Mouse (Mus musculus) ES-Bruce4 (cell line): Measurements from ENCODE around the gene Oaz2. TPM values are rescaled to one million over a fixed set of nuclear protein-coding genes. Genes with fewer than 3 reads are reported as not detected.

Source experiments
- H3K27ac ChIP-seq: 2 replicates; pipeline ENCODE4 v1.5.1; 2012; ENCODE audit warnings: low read length, inconsistent platforms; ENCODE audit not compliant: insufficient read depth
- H3K27me3 ChIP-seq: 2 replicates; pipeline ENCODE4 v1.6.1; 2012; ENCODE audit warnings: mild to moderate bottlenecking, low read length, inconsistent platforms; ENCODE audit not compliant: control insufficient read depth, poor library complexity, insufficient read depth, severe bottlenecking
- H3K36me3 ChIP-seq: 2 replicates; pipeline ENCODE4 v1.6.1; 2012; ENCODE audit warnings: inconsistent platforms, mild to moderate bottlenecking, low read length, moderate library complexity; ENCODE audit not compliant: control insufficient read depth, poor library complexity, insufficient read depth, severe bottlenecking
- H3K4me1 ChIP-seq: one replicate; pipeline ENCODE4 v1.8.1; 2011; ENCODE audit warnings: low read length; ENCODE audit not compliant: control insufficient read depth, insufficient read depth
- H3K4me3 ChIP-seq: 2 replicates; pipeline ENCODE4 v1.5.1; 2011; ENCODE audit warnings: low read depth, mild to moderate bottlenecking, low read length
- H3K9ac ChIP-seq: 2 replicates; pipeline ENCODE4 v1.6.1; 2012; ENCODE audit warnings: low read depth, mild to moderate bottlenecking, inconsistent platforms; ENCODE audit not compliant: poor library complexity, severe bottlenecking
- H3K9me3 ChIP-seq: replicated peaks from 2 replicates; pipeline ENCODE4 v1.6.1; 2012; ENCODE audit warnings: mild to moderate bottlenecking, low read length, inconsistent platforms; ENCODE audit not compliant: control insufficient read depth, poor library complexity, insufficient read depth, severe bottlenecking
- CTCF ChIP-seq: IDR thresholded peaks from one replicate; pipeline ENCODE4 v1.8.1; 2011; ENCODE audit warnings: low read depth, low read length
- EP300 ChIP-seq: IDR thresholded peaks from 2 replicates; pipeline ENCODE4 v1.6.1; 2011; ENCODE audit warnings: low read depth, low read length; ENCODE audit not compliant: insufficient read depth
- POLR2A ChIP-seq: IDR thresholded peaks from one replicate; pipeline ENCODE4 v1.8.1; 2011; ENCODE audit warnings: low read length; ENCODE audit not compliant: insufficient read depth
- polyA plus RNA-seq: library from polyadenylated mRNA; stranded (reverse); fragments of >200 nt; gene quantifications from 2 replicates; pipeline ENCODE4 v1.2.4, GENCODE M21; 2011; ENCODE audit warnings: low read depth; ENCODE audit not compliant: missing spikeins, insufficient read depth, insufficient read length

The Oaz2 gene
- polyA plus RNA-seq, 1 experiment = 81.5 TPM

DNA sequence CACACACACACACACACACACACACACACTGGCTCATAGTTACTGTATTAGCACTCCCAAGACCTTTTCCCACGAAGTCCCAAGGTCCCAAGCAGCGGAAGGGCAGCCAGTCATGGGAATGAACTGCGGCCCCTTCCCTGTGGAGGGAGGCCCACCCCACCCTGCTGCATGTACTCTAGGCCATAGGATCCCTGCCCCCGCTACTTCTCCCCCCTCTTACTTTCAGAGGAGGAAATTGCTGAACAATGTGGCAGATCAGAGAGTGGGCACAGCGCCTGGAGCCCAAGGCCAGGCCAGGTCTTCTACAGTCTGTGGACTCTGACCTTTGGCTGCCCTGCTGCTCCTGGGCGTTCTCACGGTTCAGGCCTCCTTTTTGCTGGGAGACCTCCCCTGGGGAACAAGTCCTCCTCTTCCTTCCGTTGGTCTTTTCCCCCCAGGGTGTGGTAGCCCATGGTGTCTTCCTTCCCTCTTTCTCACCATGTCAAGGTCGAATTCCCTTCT lies 3.7 kb downstream of the Oaz2 start:
- peaks cover 3% of the 10 kb centered on the region for H3K4me1 ChIP-seq
- H3K27me3 ChIP-seq = no peaks in the 10 kb centered on the region
- H3K36me3 ChIP-seq = no peaks in the 10 kb centered on the region
- no peaks in the 10 kb centered on the region for H3K9me3 ChIP-seq
- TF ChIP-seq CTCF (no peak), POLR2A (no peak), EP300 (no peak)
- no peak overlapping the region for H3K4me3 ChIP-seq
- peak overlapping the region; percentile 17; the same call in 1 of the 2 replicates for H3K27ac ChIP-seq
- H3K9ac ChIP-seq = no peak overlapping the region

DNA sequence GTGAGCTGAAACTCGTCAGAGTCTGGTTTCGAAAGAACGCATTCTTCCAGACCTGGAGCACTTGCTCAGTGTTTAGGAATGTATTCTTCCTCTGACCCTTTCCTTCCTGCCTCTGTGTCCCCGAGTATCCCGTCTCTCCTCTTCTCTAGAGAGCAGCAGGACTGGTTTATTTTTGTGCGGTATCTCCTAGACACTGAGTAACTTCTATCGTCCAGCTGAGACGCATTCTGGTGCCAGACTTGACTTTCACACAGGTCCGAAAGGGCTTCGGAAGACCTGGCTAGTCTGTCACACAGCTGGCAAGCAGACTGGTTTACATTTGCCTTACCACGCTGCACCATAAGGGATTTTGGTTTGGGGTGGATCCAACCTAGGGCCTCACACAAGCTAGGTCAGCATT lies 5.2 kb downstream of the Oaz2 start:
- Histone ChIP-seq H3K9ac (no peak overlapping the region), H3K4me1 (peaks cover 3% of the 10 kb centered on the region), H3K27me3 (no peaks in the 10 kb centered on the region), H3K4me3 (no peak overlapping the region), H3K9me3 (no peaks in the 10 kb centered on the region), H3K36me3 (no peaks in the 10 kb centered on the region), H3K27ac (peak overlapping the region; percentile 0; the same call in 1 of the 2 replicates)
- TF ChIP-seq POLR2A (no peak), CTCF (no peak), EP300 (no peak)

DNA sequence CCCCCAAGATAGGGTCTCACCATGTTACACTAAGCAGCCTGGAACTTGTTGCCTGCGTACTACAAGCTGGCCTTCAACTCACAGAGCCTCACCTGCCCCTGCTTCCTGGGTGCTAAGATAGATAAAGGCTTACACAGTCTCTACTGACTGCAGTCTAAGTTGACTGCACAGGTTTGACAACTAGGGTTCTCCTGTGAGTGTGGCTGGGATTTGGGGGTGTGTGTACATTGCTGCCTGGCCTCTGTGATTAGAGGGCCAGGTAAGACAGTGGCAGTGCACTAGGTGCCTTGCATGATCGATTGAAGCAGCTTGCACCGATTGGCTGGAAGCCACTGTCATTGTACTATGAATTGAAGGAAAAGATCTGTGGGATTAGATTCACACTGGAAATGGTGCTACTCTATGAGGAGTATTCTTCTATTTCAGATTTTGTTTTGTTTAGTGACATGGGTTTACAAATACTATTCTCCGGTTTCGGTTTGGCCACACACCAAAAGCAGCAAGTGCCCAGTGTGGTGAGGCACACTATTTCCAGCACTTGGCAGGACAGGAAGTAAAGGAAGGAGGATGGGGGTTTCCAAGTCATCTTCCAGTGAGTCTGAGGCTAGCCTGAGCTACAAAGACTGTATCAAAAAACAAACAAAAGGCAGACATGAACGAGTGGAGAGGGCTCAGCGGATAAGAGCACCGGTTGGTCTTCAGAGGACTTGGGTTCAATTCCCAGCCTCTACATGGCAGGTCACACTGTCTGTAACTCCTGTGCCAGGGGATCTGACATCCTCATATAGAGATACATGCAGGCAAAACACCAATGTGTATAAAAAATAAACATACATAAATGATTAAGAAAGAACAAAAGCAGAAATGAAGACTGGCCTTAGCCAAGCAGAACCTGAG lies 7.9 kb downstream of the Oaz2 start:
- no peak overlapping the region for H3K27ac ChIP-seq
- TF ChIP-seq POLR2A = no peak
- peak overlapping the region; percentile 32; the same call in 1 of the 2 replicates for H3K9ac ChIP-seq
- H3K36me3 ChIP-seq = no peaks in the 10 kb centered on the region
- no peaks in the 10 kb centered on the region for H3K9me3 ChIP-seq
- H3K4me1 ChIP-seq = peaks cover 3% of the 10 kb centered on the region
- no peaks in the 10 kb centered on the region for H3K27me3 ChIP-seq
- peak overlapping the region; percentile 24 for H3K4me3 ChIP-seq

DNA sequence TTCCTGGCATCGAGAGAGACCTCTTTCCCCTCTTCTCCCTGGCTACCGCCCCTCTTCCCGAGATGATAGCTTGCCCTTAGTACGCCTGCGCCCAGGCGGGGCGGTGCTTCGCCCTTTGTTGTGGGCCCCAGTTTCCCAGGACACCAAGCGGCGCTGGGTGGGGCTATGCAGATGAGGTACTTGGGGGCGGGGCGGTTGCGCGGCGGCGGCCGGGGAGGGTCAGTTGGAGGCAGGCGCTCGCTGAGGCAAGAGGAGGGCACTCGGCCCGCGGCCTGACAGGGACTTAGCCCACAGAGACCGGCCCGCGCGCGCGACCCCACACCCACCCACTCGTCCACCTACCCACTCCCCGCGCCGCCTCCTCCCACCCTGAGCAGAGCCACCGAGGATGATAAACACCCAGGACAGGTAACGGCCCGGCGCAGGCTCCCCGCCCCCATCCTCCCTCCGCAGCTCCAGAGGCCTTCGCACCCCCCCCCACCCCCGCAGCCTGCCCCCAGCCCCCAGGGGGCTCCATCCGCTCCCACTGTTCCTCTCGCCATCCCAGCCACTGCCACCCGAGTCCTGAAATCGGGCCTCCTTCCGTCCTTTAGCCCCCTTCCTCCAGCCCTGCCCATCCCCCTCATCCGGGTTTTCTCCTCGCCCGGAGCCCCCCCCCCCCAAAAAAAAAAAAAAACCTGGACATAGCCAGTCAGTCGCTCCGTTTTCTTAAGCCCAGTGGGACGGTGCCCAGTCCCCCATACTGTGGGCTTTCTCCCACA lies 8.7 kb downstream of the Oaz2 start:
- Histone ChIP-seq H3K27me3 (no peaks in the 10 kb centered on the region), H3K4me3 (peak overlapping the region; percentile 79), H3K27ac (no peak overlapping the region; the same call in 1 of the 2 replicates), H3K4me1 (peaks cover 1% of the 10 kb centered on the region), H3K9ac (peak overlapping the region; percentile 88), H3K9me3 (no peaks in the 10 kb centered on the region), H3K36me3 (no peaks in the 10 kb centered on the region)
- TF ChIP-seq CTCF (no peak), EP300 (no peak), POLR2A (no peak)

DNA sequence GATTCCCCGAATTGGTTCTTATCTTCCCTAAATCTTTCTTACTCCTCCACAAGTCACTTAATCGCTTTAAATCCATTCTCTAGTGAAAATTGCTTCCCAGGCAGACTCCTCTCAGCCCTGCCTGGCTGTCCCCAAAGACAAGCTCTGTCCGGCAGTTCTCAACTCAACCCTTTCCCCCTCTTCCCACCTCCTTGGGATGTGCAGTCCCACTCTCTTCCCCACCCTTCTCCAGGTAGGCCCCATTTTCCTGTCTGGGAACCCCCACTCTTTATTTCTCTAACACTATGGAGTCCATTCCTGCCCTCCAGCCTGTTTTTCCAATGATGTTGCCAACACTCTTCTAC lies 9.3 kb downstream of the Oaz2 start:
- H3K27me3 ChIP-seq = no peaks in the 10 kb centered on the region
- no peak for TF ChIP-seq EP300
- no peak for TF ChIP-seq CTCF
- TF ChIP-seq POLR2A = no peak
- H3K36me3 ChIP-seq = no peaks in the 10 kb centered on the region
- peak overlapping the region; percentile 88 for H3K9ac ChIP-seq
- no peaks in the 10 kb centered on the region for H3K9me3 ChIP-seq
- peak overlapping the region; percentile 79 for H3K4me3 ChIP-seq
- H3K27ac ChIP-seq = no peak overlapping the region; the same call in 1 of the 2 replicates
- peaks cover 1% of the 10 kb centered on the region for H3K4me1 ChIP-seq
